Mouse (Mus musculus) myocyte (in vitro differentiated cells): ENCODE measurements at regions not wholly inside any gene's neighbourhood (a gene's known extent, or its start where the extent isn't known, plus 50 kb on each side); places are given as distances from the start of the nearest gene placed in this dataset.

Source experiments
- CEBPB ChIP-seq: IDR thresholded peaks from 2 replicates; pipeline ENCODE4 v1.6.1; 2011; ENCODE audit warnings: mild to moderate bottlenecking, moderate library complexity; ENCODE audit not compliant: poor library complexity, insufficient read depth, severe bottlenecking
- MYOD1 ChIP-seq, 3 experiments: IDR thresholded peaks; one replicate each; pipeline ENCODE4 v1.6.1; 2011; ENCODE audit warnings: control low read depth in 2 of 3, low read depth in 2 of 3, mild to moderate bottlenecking in 2 of 3, moderate library complexity in 1 of 3; ENCODE audit not compliant: insufficient read length in 2 of 3, control insufficient read depth in 1 of 3
- POLR2A ChIP-seq: IDR thresholded peaks from one replicate; pipeline ENCODE4 v1.6.1; 2011; ENCODE audit warnings: low read depth, mild to moderate bottlenecking, control low read depth, moderate library complexity; ENCODE audit not compliant: insufficient read length

- no peak for TF ChIP-seq POLR2A
- no peak for TF ChIP-seq MYOD1 (IDR thresholded peaks at IDR 0.05; ENCODE audit: control insufficient read depth in 1 of 3, insufficient read length in 2 of 3, low read depth in 2 of 3)
- TF ChIP-seq CEBPB = no peak
These were observed 389.3 kb upstream of the Sgcd start for GRCm38 (mm10) chr11:48378044-48378443.
